Mouse (Mus musculus): ENCODE measurements around the gene Zfp383. TPM values are rescaled to one million over a fixed set of nuclear protein-coding genes. Genes with fewer than 3 reads are reported as not detected.
"Not testable (repeated sequence)": the region's sequence is repeated elsewhere in the genome, so short reads cannot be mapped to it uniquely, and the experiment has no call there.

Zfp383 gene
- polyA plus RNA-seq, 1 experiment from 2014 or later = 2.1 TPM

DNA sequence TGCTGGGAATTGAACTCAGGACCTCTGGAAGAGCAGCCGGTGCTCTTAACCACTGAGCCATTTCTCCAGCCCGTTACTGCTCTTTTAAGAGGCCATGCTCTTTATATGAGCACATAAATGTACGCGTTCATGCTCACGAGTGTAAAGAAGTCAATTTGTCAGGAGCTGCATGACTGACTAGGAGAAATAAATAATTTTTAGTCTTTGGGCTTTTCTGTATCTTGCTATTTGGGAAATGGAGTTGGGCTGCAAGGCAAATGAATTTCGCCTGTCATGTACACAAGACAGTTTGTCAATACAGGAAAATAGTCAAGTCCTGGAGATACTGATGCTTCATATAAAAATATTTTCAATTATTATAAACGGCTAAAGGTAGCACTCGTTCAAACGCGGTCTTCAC, 45.1 kb downstream of the Zfp383 start:
- 53% methylated on average over 10 of the region's 10 CpGs for WGBS
- Histone ChIP-seq H3K9me3 (no peaks in the 10 kb centered on the region), H3K27ac (peak overlapping the region; percentile 97), H3K4me1 (peaks cover 9% of the 10 kb centered on the region), H3K27me3 (ENCODE audit: insufficient read depth, poor library complexity, severe bottlenecking) (no peaks in the 10 kb centered on the region), H3K4me3 (peak overlapping the region; percentile 84), H3K36me3 (peaks cover 25% of the 10 kb centered on the region; the same call in 1 of the 2 replicates)
- DNase-seq (ENCODE audit: low spot score) = no peak

DNA sequence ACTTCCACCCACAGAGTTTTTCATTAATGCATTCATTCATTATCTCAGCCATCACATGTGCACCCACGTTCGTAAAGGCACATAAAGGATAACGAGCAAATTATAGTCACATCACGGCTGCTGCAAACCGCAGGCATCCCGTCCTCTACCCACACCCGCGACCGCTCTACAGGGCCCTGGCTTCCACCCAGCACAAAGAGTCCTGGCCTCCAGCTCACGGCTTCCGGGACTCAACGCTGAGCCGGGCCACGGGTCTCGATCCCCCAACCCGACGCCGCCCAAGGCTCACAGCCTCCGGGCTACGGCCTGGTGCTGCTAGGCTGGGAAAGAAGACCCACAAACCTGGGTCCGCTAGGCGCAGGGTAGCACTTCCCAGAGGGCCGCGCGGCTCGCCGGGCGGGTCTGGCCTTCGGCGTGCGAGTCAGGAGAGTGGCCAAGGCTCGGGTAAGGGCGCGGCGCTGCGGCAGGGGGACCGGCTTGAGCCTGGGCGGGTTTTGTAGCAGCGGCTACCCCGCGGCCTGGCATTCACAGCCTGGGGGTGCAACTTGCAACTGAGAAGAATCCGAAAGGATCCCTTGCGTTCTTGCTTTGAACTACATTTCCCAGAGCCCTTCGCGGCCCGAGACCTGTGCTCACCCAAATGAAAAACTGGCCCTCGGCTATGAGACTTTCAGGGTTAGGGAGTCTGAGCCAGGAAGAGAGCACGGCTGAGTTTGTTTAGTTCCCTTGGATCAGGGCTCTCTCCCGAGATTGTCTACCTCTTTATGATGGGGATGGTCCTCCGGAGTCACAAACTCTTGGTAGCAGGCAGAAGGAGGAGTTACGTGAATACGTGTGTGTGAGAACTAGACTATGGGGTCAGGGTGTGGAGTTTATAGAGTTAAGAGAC, 45.7 kb downstream of the Zfp383 start, which contains the start of gene Zfp74:
Zfp74 (minus strand) TSS at position 577 of the 889 bp plus-strand sequence.
- H3K36me3 ChIP-seq = peaks cover 22% of the 10 kb centered on the region; the same call in 1 of the 2 replicates
- H3K4me1 ChIP-seq = peaks cover 9% of the 10 kb centered on the region
- 2% methylated on average over 52 of the region's 52 CpGs for WGBS
- H3K27ac ChIP-seq = peak within 1 kb of the TSS; percentile 97
- DNase-seq (ENCODE audit: low spot score) = peak; percentile 94
- peak within 1 kb of the TSS; percentile 84 for H3K4me3 ChIP-seq
- no peaks in the 10 kb centered on the region for H3K27me3 ChIP-seq (ENCODE audit: insufficient read depth, poor library complexity, severe bottlenecking)
- H3K9me3 ChIP-seq = no peaks in the 10 kb centered on the region

DNA sequence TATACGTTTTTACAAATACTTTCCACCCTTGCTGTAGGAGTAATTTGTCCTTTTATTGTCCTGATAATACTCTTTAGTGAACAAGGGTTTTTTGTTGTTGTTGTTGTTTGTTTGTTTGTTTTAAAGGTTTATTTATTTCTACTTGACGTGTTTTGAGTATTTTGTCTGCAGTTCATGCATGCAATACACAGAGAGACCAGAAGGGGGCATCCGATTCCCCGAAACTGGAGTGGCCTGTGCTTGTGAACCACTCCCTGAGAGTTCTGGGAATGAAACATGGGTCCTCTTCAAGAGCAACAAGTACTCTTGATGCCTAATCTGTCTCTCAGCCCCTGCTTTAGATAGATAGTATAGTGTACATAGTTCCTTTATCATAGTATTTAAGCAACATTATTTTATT, 46.7 kb downstream of the Zfp383 start:
- 19% methylated on average over 4 of the region's 4 CpGs for WGBS
- peak overlapping the region; percentile 97 for H3K27ac ChIP-seq
- DNase-seq (ENCODE audit: low spot score) = peak; percentile 81

DNA sequence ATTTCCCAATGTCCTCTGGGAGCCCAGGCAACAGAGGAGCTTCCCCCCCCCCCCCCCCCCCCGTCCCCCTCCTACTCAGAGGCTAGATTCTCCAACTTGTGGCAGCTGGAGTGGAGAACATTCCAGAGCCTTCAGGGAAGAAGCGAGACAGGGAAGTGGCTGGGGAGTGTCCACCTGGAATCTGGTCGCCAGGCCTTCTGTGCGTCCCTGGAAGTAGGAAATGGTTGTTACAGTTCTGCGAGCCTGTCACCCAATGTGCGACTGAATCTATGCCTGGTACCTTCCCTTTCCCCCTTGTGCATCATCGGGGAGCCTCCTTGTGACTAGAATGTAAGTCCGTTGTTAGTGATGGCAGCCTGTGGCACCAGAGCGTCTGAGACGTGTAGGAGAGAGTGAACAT, 48.2 kb downstream of the Zfp383 start:
- DNase-seq (ENCODE audit: low spot score) = peak; percentile 74
- H3K27me3 ChIP-seq (ENCODE audit: insufficient read depth, poor library complexity, severe bottlenecking) = no peaks in the 10 kb centered on the region
- peaks cover 9% of the 10 kb centered on the region for H3K4me1 ChIP-seq
- WGBS = 47% methylated on average over 10 of the region's 10 CpGs
- H3K9me3 ChIP-seq = no peaks in the 10 kb centered on the region
- 0 out of 2 replicates have a peak overlapping the region, but pooled peaks have one; percentile 31 for H3K4me3 ChIP-seq
- peaks cover 2% of the 10 kb centered on the region; the same call in 1 of the 2 replicates for H3K36me3 ChIP-seq
- peak overlapping the region; percentile 64; the same call in 1 of the 2 replicates for H3K27ac ChIP-seq

More for the DNA sequence above, 46.7 kb downstream of the Zfp383 start:
- Histone ChIP-seq H3K4me1 (peaks cover 9% of the 10 kb centered on the region), H3K9me3 (no peaks in the 10 kb centered on the region), H3K4me3 (peak overlapping the region; percentile 84), H3K36me3 (peaks cover 17% of the 10 kb centered on the region; the same call in 1 of the 2 replicates), H3K27me3 (ENCODE audit: insufficient read depth, poor library complexity, severe bottlenecking) (no peaks in the 10 kb centered on the region)

DNA sequence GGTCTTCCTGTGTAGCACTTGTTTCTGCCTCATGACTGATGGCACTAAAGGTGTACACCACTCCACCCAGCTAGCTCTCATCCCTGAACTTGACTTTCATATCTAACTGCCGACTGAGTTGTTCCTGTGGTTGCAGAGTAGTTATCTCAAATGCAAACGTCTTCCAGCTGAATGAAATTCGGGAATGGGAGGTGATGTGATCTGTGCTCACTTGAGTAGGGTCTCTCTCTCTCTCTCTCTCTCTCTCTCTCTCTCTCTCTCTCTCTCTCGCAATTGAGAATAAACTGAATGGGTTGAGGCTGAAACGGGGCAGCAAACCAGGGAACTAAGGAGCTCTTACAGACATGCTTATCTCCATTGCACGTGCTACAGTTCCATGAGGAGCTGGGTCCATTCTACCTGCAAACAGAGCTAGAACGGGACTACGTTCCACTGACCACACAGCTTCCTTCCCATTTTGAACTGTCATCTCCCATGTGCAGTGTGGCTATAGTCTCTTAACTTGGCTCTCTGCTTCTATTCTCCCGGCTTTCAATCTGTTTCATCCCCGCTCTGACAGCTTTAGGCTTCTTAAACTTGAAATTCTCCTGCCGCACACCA, 50.2 kb downstream of the Zfp383 start:
- no peaks in the 10 kb centered on the region for H3K27me3 ChIP-seq (ENCODE audit: insufficient read depth, poor library complexity, severe bottlenecking)
- no peak overlapping the region for H3K27ac ChIP-seq
- no peak overlapping the region for H3K4me3 ChIP-seq
- H3K4me1 ChIP-seq = peaks cover 7% of the 10 kb centered on the region
- H3K36me3 ChIP-seq = no peaks in the 10 kb centered on the region
- no peak for DNase-seq (ENCODE audit: low spot score)
- H3K9me3 ChIP-seq = no peaks in the 10 kb centered on the region
- 78% methylated on average over 11 of the region's 11 CpGs for WGBS

DNA sequence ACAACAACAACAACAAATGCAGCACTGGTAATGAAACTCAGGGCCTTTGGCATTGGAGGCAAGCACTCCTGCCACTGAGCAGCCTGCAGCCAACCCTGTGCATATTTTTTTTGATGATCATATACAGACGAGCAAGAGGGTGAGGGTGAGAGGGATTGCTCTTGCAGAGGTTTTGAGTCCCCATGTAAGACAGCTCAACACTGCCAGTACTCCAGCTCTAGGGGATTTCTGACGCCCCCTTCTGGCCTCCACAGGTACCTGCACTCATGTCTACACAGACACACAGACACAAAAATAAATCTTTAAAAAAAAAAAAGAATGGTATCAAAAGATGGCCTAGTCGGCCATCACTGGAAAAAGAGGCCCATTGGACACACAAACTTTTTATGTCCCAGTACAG, 51.0 kb downstream of the Zfp383 start:
- H3K27ac ChIP-seq = no peak overlapping the region
- no peak for DNase-seq (ENCODE audit: low spot score)
- peaks cover 7% of the 10 kb centered on the region; the same call in 1 of the 2 replicates for H3K4me1 ChIP-seq
- no peaks in the 10 kb centered on the region for H3K36me3 ChIP-seq
- H3K27me3 ChIP-seq (ENCODE audit: insufficient read depth, poor library complexity, severe bottlenecking) = no peaks in the 10 kb centered on the region
- no peaks in the 10 kb centered on the region for H3K9me3 ChIP-seq
- WGBS = 60% methylated on average over 3 of the region's 3 CpGs
- H3K4me3 ChIP-seq = no peak overlapping the region

DNA sequence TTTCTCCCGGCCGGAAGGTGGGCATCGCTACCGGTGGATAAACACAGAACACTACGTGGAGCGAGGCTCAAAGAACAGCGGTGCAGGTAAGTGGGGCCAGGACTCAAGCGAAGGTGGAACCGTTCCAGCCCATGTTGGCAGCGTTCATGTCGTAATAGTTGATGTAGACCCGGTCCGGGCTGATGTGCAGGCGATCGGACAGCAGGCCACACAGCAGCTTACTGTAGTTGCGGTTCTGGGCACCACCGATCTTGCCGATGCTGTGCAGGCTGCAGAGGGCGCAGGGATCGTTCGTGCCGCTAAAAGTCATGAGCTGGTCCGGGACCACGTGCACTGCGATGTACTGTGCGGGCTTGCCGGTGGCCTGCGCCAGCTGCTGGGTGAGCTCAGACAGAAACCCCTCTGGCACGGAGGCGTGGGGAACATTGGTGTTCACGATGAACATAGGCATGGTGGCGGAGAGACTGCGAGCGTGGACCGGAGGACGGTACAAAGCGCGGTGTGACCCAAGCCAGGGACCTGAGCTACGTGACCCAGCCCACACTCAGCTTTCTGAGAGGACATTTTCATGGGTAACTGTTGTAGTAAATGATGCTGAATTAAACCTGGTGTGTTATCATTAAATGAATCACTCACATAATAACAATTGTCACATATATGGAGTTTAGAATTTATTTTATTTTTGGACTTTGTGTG, 57.2 kb downstream of the Zfp383 start:
- not testable (repeated sequence) for H3K4me3 ChIP-seq; H3K27me3 ChIP-seq (ENCODE audit: insufficient read depth, poor library complexity, severe bottlenecking); DNase-seq (ENCODE audit: low spot score); H3K4me1 ChIP-seq; H3K27ac ChIP-seq; H3K9me3 ChIP-seq; H3K36me3 ChIP-seq
- WGBS = 48% methylated on average over 39 of the region's 39 CpGs

Small RNA genes within 50 kb of the gene (microRNA-seq; reads per million reads assigned to microRNA genes)
- gene Mir7668 = 0.76 reads per million

Other genes starting within 250 kb of the Zfp383 start
- not detected in 2 replicates for gene Catsperg2, start 181.2 kb upstream of the Zfp383 start, polyA plus RNA-seq (2016; fragmentation: Nextera tagmentation; extraction: Ambion mirVana)
- gene Zfp84, start 139.7 kb upstream of the Zfp383 start, polyA plus RNA-seq (2016; fragmentation: Nextera tagmentation; extraction: Ambion mirVana) = 8.3 and 9.8 TPM in 2 replicates
- 3.7 and 3.8 TPM in 2 replicates for gene Zfp30, start 124.2 kb upstream of the Zfp383 start, polyA plus RNA-seq (2016; fragmentation: Nextera tagmentation; extraction: Ambion mirVana)
- 10.5 and 10.8 TPM in 2 replicates for gene Zfp790, start 92.1 kb upstream of the Zfp383 start, polyA plus RNA-seq (2016; fragmentation: Nextera tagmentation; extraction: Ambion mirVana)
- 4.4 and 5.7 TPM in 2 replicates for gene Zfp940, start 54.6 kb upstream of the Zfp383 start, polyA plus RNA-seq (2016; fragmentation: Nextera tagmentation; extraction: Ambion mirVana)
- gene Zfp420, start 48.2 kb upstream of the Zfp383 start, polyA plus RNA-seq (2016; fragmentation: Nextera tagmentation; extraction: Ambion mirVana) = 3.7 and 6.3 TPM in 2 replicates
- gene Zfp27, start 1.7 kb upstream of the Zfp383 start, polyA plus RNA-seq (2016; fragmentation: Nextera tagmentation; extraction: Ambion mirVana) = 8.2 and 9.5 TPM in 2 replicates
- 10.3 and 10.9 TPM in 2 replicates for gene Zfp74, start 45.9 kb downstream of the Zfp383 start, polyA plus RNA-seq (2016; fragmentation: Nextera tagmentation; extraction: Ambion mirVana)
- 32.0 and 33.8 TPM in 2 replicates for gene Zfp568, start 75.7 kb downstream of the Zfp383 start, polyA plus RNA-seq (2016; fragmentation: Nextera tagmentation; extraction: Ambion mirVana)
- 2.7 and 3.2 TPM in 2 replicates for gene Zfp14, start 143.2 kb downstream of the Zfp383 start, polyA plus RNA-seq (2016; fragmentation: Nextera tagmentation; extraction: Ambion mirVana)
- gene Zfp82, start 164.7 kb downstream of the Zfp383 start, polyA plus RNA-seq (2016; fragmentation: Nextera tagmentation; extraction: Ambion mirVana) = 4.5 and 5.2 TPM in 2 replicates
- 0.34 and 1.0 TPM in 2 replicates for gene Gm26920, start 182.2 kb downstream of the Zfp383 start, polyA plus RNA-seq (2016; fragmentation: Nextera tagmentation; extraction: Ambion mirVana)
- 7.0 and 10.7 TPM in 2 replicates for gene Zfp566, start 182.3 kb downstream of the Zfp383 start, polyA plus RNA-seq (2016; fragmentation: Nextera tagmentation; extraction: Ambion mirVana)
- 79.8 and 91.7 TPM in 2 replicates for gene Zfp260, start 186.6 kb downstream of the Zfp383 start, polyA plus RNA-seq (2016; fragmentation: Nextera tagmentation; extraction: Ambion mirVana)
- gene Zfp382, start 213.7 kb downstream of the Zfp383 start, polyA plus RNA-seq (2016; fragmentation: Nextera tagmentation; extraction: Ambion mirVana) = 9.5 and 10.8 TPM in 2 replicates

All from heart, embryonic 10.5 days (tissue).